Mouse (Mus musculus): ENCODE data around the gene Htra3. TPM values are rescaled to one million over a fixed set of nuclear protein-coding genes. Genes with fewer than 3 reads are reported as not detected.

Gene Htra3
- polyA plus RNA-seq, 1 experiment from 2014 or later, result 3.6 TPM

DNA sequence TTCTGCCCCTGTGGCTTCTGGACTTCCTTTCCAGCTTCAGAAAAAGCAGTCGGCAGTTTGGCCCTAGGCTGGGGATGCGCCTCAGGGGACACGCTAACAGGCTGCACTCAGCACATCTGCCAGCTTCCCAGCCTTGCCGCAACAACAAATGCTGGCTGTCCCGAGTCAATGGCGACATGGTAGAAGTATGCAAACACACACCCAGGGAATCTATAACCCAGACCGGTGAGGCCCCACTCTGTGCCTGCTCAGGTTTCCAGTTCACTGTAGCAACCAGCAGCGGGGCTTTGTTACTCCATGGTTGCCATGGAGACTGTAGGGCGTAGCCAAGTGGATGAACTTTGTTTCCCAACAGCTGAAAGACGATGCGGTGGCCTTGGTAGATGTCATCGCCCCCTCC lies 70.2 kb downstream of the Htra3 start:
- no peaks in the 10 kb centered on the region for H3K27me3 ChIP-seq (ENCODE audit: control insufficient read depth, insufficient read depth, low read length)
- no peaks in the 10 kb centered on the region for H3K9me3 ChIP-seq (replicated peaks; ENCODE audit: control insufficient read depth, low read length)
- peak overlapping the region; percentile 43; the same call in 1 of the 2 replicates for H3K9ac ChIP-seq (replicated peaks; ENCODE audit: low read length)
- H3K27ac ChIP-seq (replicated peaks; ENCODE audit: low read depth, low read length), result peak overlapping the region; percentile 65; the same call in 1 of the 2 replicates
- WGBS, result 14% methylated on average over 12 of the region's 12 CpGs
- DNase-seq (ENCODE audit: low spot score), result peak; percentile 91
- ATAC-seq (replicated peaks; ENCODE audit: insufficient number of reproducible peaks, low FRiP score, low TSS enrichment, low read depth), result peak; percentile 85
- no peak overlapping the region for H3K4me3 ChIP-seq (ENCODE audit: low read depth, low read length)
- no peak overlapping the region for H3K4me2 ChIP-seq (ENCODE audit: low read depth, low read length)
- H3K36me3 ChIP-seq (replicated peaks; ENCODE audit: control insufficient read depth, insufficient read depth, low read depth, low read length), result no peaks in the 10 kb centered on the region; the same call in 1 of the 2 replicates
- peaks cover 2% of the 10 kb centered on the region; the same call in 1 of the 2 replicates for H3K4me1 ChIP-seq (ENCODE audit: control insufficient read depth, insufficient read depth, low read length)

DNA sequence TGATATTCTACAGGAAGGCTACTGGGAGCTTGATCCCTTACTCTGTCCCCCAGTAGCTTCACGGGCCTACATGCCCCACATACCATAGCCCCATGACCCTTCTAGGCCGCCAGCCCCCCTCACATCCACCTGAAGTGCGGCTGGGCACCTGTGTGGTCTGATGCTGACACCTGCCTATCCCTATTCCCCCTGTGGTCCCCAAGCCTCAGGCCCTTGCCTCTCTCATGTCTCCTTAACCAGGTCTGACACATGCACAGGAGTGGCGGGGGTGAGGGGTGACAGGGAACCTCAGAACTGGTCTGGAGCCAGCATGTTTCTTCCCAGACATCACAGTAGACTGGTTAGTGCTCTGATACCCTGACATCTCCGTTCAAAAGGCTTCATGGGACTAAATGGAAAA lies 71.0 kb downstream of the Htra3 start:
- no peaks in the 10 kb centered on the region for H3K27me3 ChIP-seq (ENCODE audit: control insufficient read depth, insufficient read depth, low read length)
- peak overlapping the region; percentile 31; the same call in 1 of the 2 replicates for H3K27ac ChIP-seq (replicated peaks; ENCODE audit: low read depth, low read length)
- H3K4me1 ChIP-seq (ENCODE audit: control insufficient read depth, insufficient read depth, low read length), result peaks cover 2% of the 10 kb centered on the region; the same call in 1 of the 2 replicates
- H3K36me3 ChIP-seq (replicated peaks; ENCODE audit: control insufficient read depth, insufficient read depth, low read depth, low read length), result no peaks in the 10 kb centered on the region; the same call in 1 of the 2 replicates
- no peaks in the 10 kb centered on the region for H3K9me3 ChIP-seq (replicated peaks; ENCODE audit: control insufficient read depth, low read length)
- no peak overlapping the region for H3K9ac ChIP-seq (replicated peaks; ENCODE audit: low read length)
- no peak overlapping the region for H3K4me2 ChIP-seq (ENCODE audit: low read depth, low read length)
- no peak overlapping the region for H3K4me3 ChIP-seq (ENCODE audit: low read depth, low read length)
- ATAC-seq (replicated peaks; ENCODE audit: insufficient number of reproducible peaks, low FRiP score, low TSS enrichment, low read depth) (no peak), DNase-seq (ENCODE audit: low spot score) (no peak)
- WGBS, result 78% methylated on average over 5 of the region's 5 CpGs

DNA sequence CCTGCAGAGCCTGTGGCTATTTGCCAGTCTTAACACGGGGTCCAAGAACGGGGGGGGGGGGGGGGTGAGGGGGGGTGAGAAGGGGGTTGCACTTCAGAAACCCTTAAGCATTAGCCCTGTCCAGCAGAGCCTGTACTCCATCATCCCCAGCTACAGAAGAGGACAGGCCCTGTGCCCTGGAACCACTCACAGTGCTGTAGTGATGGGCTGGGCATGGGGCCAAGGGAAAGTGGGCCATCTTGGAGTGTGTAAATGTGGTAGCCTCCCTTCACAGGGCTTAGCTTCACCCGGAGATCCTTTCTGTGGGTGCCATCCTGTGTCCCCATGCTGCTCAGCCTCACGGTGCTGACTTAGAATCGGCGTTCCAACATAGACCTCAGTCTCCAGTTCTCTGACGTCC lies 71.8 kb downstream of the Htra3 start:
- H3K27ac ChIP-seq (replicated peaks; ENCODE audit: low read depth, low read length), result no peak overlapping the region
- H3K4me3 ChIP-seq (ENCODE audit: low read depth, low read length), result no peak overlapping the region
- no peak overlapping the region for H3K4me2 ChIP-seq (ENCODE audit: low read depth, low read length)
- no peaks in the 10 kb centered on the region for H3K9me3 ChIP-seq (replicated peaks; ENCODE audit: control insufficient read depth, low read length)
- WGBS, result 82% methylated on average over 7 of the region's 7 CpGs
- ATAC-seq (replicated peaks; ENCODE audit: insufficient number of reproducible peaks, low FRiP score, low TSS enrichment, low read depth), result no peak
- no peak for DNase-seq (ENCODE audit: low spot score)
- no peaks in the 10 kb centered on the region; the same call in 1 of the 2 replicates for H3K36me3 ChIP-seq (replicated peaks; ENCODE audit: control insufficient read depth, insufficient read depth, low read depth, low read length)
- peaks cover 2% of the 10 kb centered on the region; the same call in 1 of the 2 replicates for H3K4me1 ChIP-seq (ENCODE audit: control insufficient read depth, insufficient read depth, low read length)
- H3K27me3 ChIP-seq (ENCODE audit: control insufficient read depth, insufficient read depth, low read length), result no peaks in the 10 kb centered on the region
- H3K9ac ChIP-seq (replicated peaks; ENCODE audit: low read length), result no peak overlapping the region

DNA sequence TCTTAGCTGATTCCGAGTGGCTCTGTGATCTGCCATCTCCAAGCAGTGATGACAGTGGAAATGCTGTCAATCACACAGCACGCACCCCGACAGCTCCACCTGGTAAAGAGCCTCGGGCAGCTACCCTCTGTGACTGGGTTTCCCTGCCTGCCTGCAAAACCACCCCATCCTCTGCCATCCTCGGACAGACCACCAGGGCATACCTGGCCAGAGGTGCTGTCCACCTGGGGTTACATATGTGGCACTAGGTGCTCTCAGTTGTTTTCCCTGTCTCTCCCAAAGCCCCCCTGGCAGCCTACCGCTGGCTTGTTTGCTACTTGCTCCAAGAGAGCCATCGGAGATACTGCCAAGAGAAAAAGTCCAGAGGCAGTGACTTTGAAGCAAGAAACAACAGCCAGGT lies 72.8 kb downstream of the Htra3 start:
- Histone ChIP-seq H3K4me2 (ENCODE audit: low read depth, low read length) (no peak overlapping the region), H3K9ac (replicated peaks; ENCODE audit: low read length) (no peak overlapping the region), H3K4me3 (ENCODE audit: low read depth, low read length) (no peak overlapping the region), H3K36me3 (replicated peaks; ENCODE audit: control insufficient read depth, insufficient read depth, low read depth, low read length) (no peaks in the 10 kb centered on the region; the same call in 1 of the 2 replicates), H3K4me1 (ENCODE audit: control insufficient read depth, insufficient read depth, low read length) (peaks cover 2% of the 10 kb centered on the region; the same call in 1 of the 2 replicates), H3K27ac (replicated peaks; ENCODE audit: low read depth, low read length) (no peak overlapping the region), H3K9me3 (replicated peaks; ENCODE audit: control insufficient read depth, low read length) (no peaks in the 10 kb centered on the region), H3K27me3 (ENCODE audit: control insufficient read depth, insufficient read depth, low read length) (no peaks in the 10 kb centered on the region)
- 84% methylated on average over 7 of the region's 7 CpGs for WGBS
- no peak for DNase-seq (ENCODE audit: low spot score)
- ATAC-seq (replicated peaks; ENCODE audit: insufficient number of reproducible peaks, low FRiP score, low TSS enrichment, low read depth), result no peak

DNA sequence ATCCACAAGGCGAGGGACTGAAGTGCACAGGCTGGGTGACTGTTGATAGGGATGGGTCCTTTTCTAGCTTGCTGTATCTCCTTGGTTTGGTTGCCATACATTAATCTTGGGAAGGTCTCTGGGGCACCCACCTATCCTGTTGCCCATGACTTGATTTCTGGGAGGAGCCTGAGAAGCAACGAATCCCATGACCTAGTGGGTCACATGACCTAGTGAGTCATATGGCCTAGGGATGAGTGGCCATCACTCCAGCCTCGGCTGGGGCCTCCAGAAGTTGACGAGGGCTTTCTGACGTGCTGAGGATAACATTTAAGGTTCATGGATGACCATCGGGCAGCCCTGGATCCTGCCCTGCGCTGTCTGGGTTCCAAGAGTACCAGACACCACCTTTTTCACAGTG lies 74.2 kb downstream of the Htra3 start:
- H3K9me3 ChIP-seq (replicated peaks; ENCODE audit: control insufficient read depth, low read length), result no peaks in the 10 kb centered on the region
- no peak for ATAC-seq (replicated peaks; ENCODE audit: insufficient number of reproducible peaks, low FRiP score, low TSS enrichment, low read depth)
- H3K27ac ChIP-seq (replicated peaks; ENCODE audit: low read depth, low read length), result no peak overlapping the region
- peaks cover 2% of the 10 kb centered on the region; the same call in 1 of the 2 replicates for H3K4me1 ChIP-seq (ENCODE audit: control insufficient read depth, insufficient read depth, low read length)
- H3K9ac ChIP-seq (replicated peaks; ENCODE audit: low read length), result no peak overlapping the region
- DNase-seq (ENCODE audit: low spot score), result no peak
- H3K36me3 ChIP-seq (replicated peaks; ENCODE audit: control insufficient read depth, insufficient read depth, low read depth, low read length), result no peaks in the 10 kb centered on the region
- 85% methylated on average over 7 of the region's 7 CpGs for WGBS
- H3K4me2 ChIP-seq (ENCODE audit: low read depth, low read length), result no peak overlapping the region
- H3K27me3 ChIP-seq (ENCODE audit: control insufficient read depth, insufficient read depth, low read length), result no peaks in the 10 kb centered on the region
- no peak overlapping the region for H3K4me3 ChIP-seq (ENCODE audit: low read depth, low read length)

Other genes starting within 250 kb of the Htra3 start
- 3.6 and 6.0 TPM in 2 replicates for gene Cpz, start 154.1 kb downstream of the Htra3 start, polyA plus RNA-seq (2014; fragmentation: Nextera tagmentation; extraction: Ambion mirVana)
- gene Trmt44, start 104.7 kb downstream of the Htra3 start, polyA plus RNA-seq (2014; fragmentation: Nextera tagmentation; extraction: Ambion mirVana), result 6.9 and 7.9 TPM in 2 replicates
- 10.5 and 10.9 TPM in 2 replicates for gene Acox3, start 96.7 kb downstream of the Htra3 start, polyA plus RNA-seq (2014; fragmentation: Nextera tagmentation; extraction: Ambion mirVana)
- gene Sh3tc1, start 60.2 kb upstream of the Htra3 start, polyA plus RNA-seq (2014; fragmentation: Nextera tagmentation; extraction: Ambion mirVana), result 2.9 TPM in 2 replicates
- 0.20 and 0.55 TPM in 2 replicates for gene Ablim2, start 78.1 kb upstream of the Htra3 start, polyA plus RNA-seq (2014; fragmentation: Nextera tagmentation; extraction: Ambion mirVana)
- gene Afap1, start 213.5 kb upstream of the Htra3 start, polyA plus RNA-seq (2014; fragmentation: Nextera tagmentation; extraction: Ambion mirVana), result 19.8 and 20.5 TPM in 2 replicates

Measured in embryonic facial prominence, embryonic 11.5 days (tissue).